Mouse (Mus musculus) retina, postnatal 7 days (tissue): ENCODE data around the gene Gnat1.

Experiments used
- DNase-seq: peaks from one replicate; pipeline ENCODE4 v3.0.0-alpha.2; 2012; ENCODE audit warnings: low read depth, low spot score

Gene Gnat1

GRCm38 (mm10) chr9:107645577-107645976 is 33.9 kb downstream of the Gnat1 start:
- peak; percentile 84 for DNase-seq

GRCm38 (mm10) chr9:107645153-107645510 is 34.4 kb downstream of the Gnat1 start:
- DNase-seq = no peak

- DNase-seq = peak; percentile 81
Observed at GRCm38 (mm10) chr9:107644495-107645152, 34.9 kb downstream of the Gnat1 start.

- DNase-seq = no peak
Observed at GRCm38 (mm10) chr9:107643544-107644214, 35.8 kb downstream of the Gnat1 start.

- no peak for DNase-seq
Observed at GRCm38 (mm10) chr9:107641666-107642065, 37.8 kb downstream of the Gnat1 start.

GRCm38 (mm10) chr9:107640257-107640772 is 39.2 kb downstream of the Gnat1 start:
- DNase-seq = no peak

GRCm38 (mm10) chr9:107637070-107637469 is 42.4 kb downstream of the Gnat1 start:
- no peak for DNase-seq

GRCm38 (mm10) chr9:107635279-107636028 is 44.1 kb downstream of the Gnat1 start, which contains the start of gene Gnai2:
Gnai2 (minus strand) TSS chr9:107635367.
- peak; percentile 69 for DNase-seq

GRCm38 (mm10) chr9:107634406-107635278 is 44.9 kb downstream of the Gnat1 start:
- DNase-seq = no peak

- no peak for DNase-seq
Observed at GRCm38 (mm10) chr9:107633661-107634405, 45.7 kb downstream of the Gnat1 start.

- DNase-seq = no peak
Observed at GRCm38 (mm10) chr9:107633091-107633660, 46.3 kb downstream of the Gnat1 start.

- DNase-seq = no peak
Observed at GRCm38 (mm10) chr9:107632478-107632877, 47.0 kb downstream of the Gnat1 start.

- DNase-seq = no peak
Observed at GRCm38 (mm10) chr9:107631861-107632260, 47.7 kb downstream of the Gnat1 start.

- no peak for DNase-seq
Observed at GRCm38 (mm10) chr9:107631311-107631826, 48.1 kb downstream of the Gnat1 start.

GRCm38 (mm10) chr9:107630576-107630975 is 48.9 kb downstream of the Gnat1 start:
- no peak for DNase-seq

- DNase-seq = no peak
Observed at GRCm38 (mm10) chr9:107629901-107630425, 49.5 kb downstream of the Gnat1 start.

- no peak for DNase-seq
Observed at GRCm38 (mm10) chr9:107629411-107629730, 50.1 kb downstream of the Gnat1 start.

GRCm38 (mm10) chr9:107628721-107629410 is 50.6 kb downstream of the Gnat1 start:
- no peak for DNase-seq
